Mouse (Mus musculus): ENCODE measurements around the gene Gm14406. TPM values are rescaled to one million over a fixed set of nuclear protein-coding genes. Genes with fewer than 3 reads are reported as not detected.
"Not testable (repeated sequence)": the region's sequence is repeated elsewhere in the genome, so short reads cannot be mapped to it uniquely, and the experiment has no call there.

Gm14406 gene
- not detected in 2 replicates for polyA plus RNA-seq (2015; fragmentation: Nextera tagmentation; extraction: Ambion mirVana)

GRCm38 (mm10) chr2:177577998-177578397 lies at the start of gene Gm14406:
Gene Gm14406 (minus strand): TSS chr2:177578210.
- H3K9ac ChIP-seq (ENCODE audit: low read length); H3K4me3 ChIP-seq (ENCODE audit: low read depth, low read length); H3K4me1 ChIP-seq (replicated peaks; ENCODE audit: control insufficient read depth, insufficient read depth); DNase-seq (ENCODE audit: low spot score); H3K9me3 ChIP-seq (ENCODE audit: control insufficient read depth, low read length); H3K27me3 ChIP-seq (ENCODE audit: control insufficient read depth, insufficient read depth, low read length); ATAC-seq (ENCODE audit: low FRiP score, low TSS enrichment); H3K36me3 ChIP-seq (ENCODE audit: control insufficient read depth, insufficient read depth, low read length); H3K27ac ChIP-seq (replicated peaks); H3K4me2 ChIP-seq (replicated peaks; ENCODE audit: low read depth): not testable (repeated sequence)
- 82% methylated on average over 2 of the region's 2 CpGs for WGBS

GRCm38 (mm10) chr2:177575141-177575540 lies 2.9 kb downstream of the Gm14406 start:
- DNase-seq (ENCODE audit: low spot score); H3K27ac ChIP-seq (replicated peaks); H3K4me2 ChIP-seq (replicated peaks; ENCODE audit: low read depth); H3K9me3 ChIP-seq (ENCODE audit: control insufficient read depth, low read length); H3K4me1 ChIP-seq (replicated peaks; ENCODE audit: control insufficient read depth, insufficient read depth); H3K36me3 ChIP-seq (ENCODE audit: control insufficient read depth, insufficient read depth, low read length); H3K27me3 ChIP-seq (ENCODE audit: control insufficient read depth, insufficient read depth, low read length); H3K4me3 ChIP-seq (ENCODE audit: low read depth, low read length); ATAC-seq (ENCODE audit: low FRiP score, low TSS enrichment); H3K9ac ChIP-seq (ENCODE audit: low read length): not testable (repeated sequence)
- 78% methylated on average over 1 of the region's 2 CpGs for WGBS

DNA sequence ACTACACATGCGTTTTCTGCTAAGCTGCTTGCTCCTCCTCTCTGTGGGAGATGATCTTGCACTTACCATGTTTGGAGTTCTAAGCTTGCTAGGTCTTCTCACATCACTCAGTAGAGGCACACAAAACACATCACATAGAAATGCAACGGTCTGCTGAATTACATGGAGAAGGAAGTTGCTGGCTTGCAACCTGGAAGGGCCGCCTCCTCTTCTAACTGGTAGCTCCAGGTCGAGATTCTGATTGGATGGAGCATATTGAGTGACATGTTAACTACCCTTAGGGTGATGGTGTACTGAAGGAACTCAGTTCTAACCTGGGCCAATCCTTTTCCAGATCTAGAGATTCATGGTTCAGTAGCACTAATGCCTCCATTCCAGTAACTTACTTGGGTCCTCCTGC lies 18.6 kb downstream of the Gm14406 start:
- H3K4me1 ChIP-seq (replicated peaks; ENCODE audit: control insufficient read depth, insufficient read depth); H3K27me3 ChIP-seq (ENCODE audit: control insufficient read depth, insufficient read depth, low read length); ATAC-seq (ENCODE audit: low FRiP score, low TSS enrichment); H3K27ac ChIP-seq (replicated peaks); H3K4me3 ChIP-seq (ENCODE audit: low read depth, low read length); H3K36me3 ChIP-seq (ENCODE audit: control insufficient read depth, insufficient read depth, low read length); H3K9ac ChIP-seq (ENCODE audit: low read length); H3K9me3 ChIP-seq (ENCODE audit: control insufficient read depth, low read length); H3K4me2 ChIP-seq (replicated peaks; ENCODE audit: low read depth); DNase-seq (ENCODE audit: low spot score): not testable (repeated sequence)
- WGBS: 72% methylated on average over 4 of the region's 4 CpGs

DNA sequence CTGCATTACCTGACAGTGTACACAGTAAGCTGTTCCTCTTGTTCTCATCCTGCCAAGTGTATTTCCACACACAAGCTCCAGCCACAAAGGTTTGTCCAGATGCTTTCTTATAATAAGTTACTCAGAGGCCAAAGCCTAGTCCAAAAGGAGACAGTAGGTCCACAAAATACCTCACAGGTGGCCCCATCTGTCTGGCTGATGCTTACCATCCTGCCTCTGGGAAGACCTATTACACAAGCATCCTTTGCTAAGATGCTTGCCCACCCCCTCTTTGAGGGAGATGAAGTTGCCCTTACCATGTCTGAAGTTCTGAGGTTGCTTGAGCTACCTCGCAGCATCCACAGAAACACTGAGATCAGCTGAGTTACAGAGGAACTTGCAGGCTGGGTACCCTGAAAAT lies 22.7 kb downstream of the Gm14406 start:
- not testable (repeated sequence) for ATAC-seq (ENCODE audit: low FRiP score, low TSS enrichment); DNase-seq (ENCODE audit: low spot score); H3K27ac ChIP-seq (replicated peaks); H3K4me2 ChIP-seq (replicated peaks; ENCODE audit: low read depth); H3K4me1 ChIP-seq (replicated peaks; ENCODE audit: control insufficient read depth, insufficient read depth); H3K27me3 ChIP-seq (ENCODE audit: control insufficient read depth, insufficient read depth, low read length); H3K4me3 ChIP-seq (ENCODE audit: low read depth, low read length); H3K9me3 ChIP-seq (ENCODE audit: control insufficient read depth, low read length); H3K9ac ChIP-seq (ENCODE audit: low read length); H3K36me3 ChIP-seq (ENCODE audit: control insufficient read depth, insufficient read depth, low read length)
- WGBS: no CpG with 5 or more reads among the region's 1 CpGs

DNA sequence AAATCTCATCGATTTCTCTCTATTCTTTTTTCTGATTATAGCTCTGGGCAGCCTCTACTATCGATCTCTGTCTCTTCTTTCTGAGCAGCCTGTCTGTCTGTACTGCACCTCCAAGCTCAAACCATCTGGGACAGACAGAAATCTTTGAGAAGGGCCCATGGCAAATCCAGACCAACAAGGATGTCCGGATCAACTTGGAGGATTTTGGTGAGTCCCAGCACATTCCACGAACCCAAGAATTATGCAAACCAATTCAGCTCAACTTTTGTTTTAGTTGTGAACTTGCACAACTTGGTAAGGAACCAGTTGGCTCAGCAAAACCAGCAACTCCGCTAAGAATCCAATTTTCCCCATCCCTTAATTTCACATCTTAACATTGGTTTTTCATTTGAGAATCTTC lies 40.3 kb downstream of the Gm14406 start:
- DNase-seq (ENCODE audit: low spot score); H3K4me1 ChIP-seq (replicated peaks; ENCODE audit: control insufficient read depth, insufficient read depth); H3K4me3 ChIP-seq (ENCODE audit: low read depth, low read length); H3K9me3 ChIP-seq (ENCODE audit: control insufficient read depth, low read length); H3K36me3 ChIP-seq (ENCODE audit: control insufficient read depth, insufficient read depth, low read length); H3K27me3 ChIP-seq (ENCODE audit: control insufficient read depth, insufficient read depth, low read length); ATAC-seq (ENCODE audit: low FRiP score, low TSS enrichment); H3K27ac ChIP-seq (replicated peaks); H3K4me2 ChIP-seq (replicated peaks; ENCODE audit: low read depth); H3K9ac ChIP-seq (ENCODE audit: low read length): not testable (repeated sequence)
- WGBS: 85% methylated on average over 5 of the region's 5 CpGs

GRCm38 (mm10) chr2:177537141-177537540 lies 40.9 kb downstream of the Gm14406 start:
- WGBS: 72% methylated on average over 2 of the region's 2 CpGs

GRCm38 (mm10) chr2:177535876-177536275 lies 42.1 kb downstream of the Gm14406 start:
- Histone ChIP-seq H3K9me3 (ENCODE audit: control insufficient read depth, low read length) (no peaks in the 10 kb centered on the region), H3K4me1 (replicated peaks; ENCODE audit: control insufficient read depth, insufficient read depth) (no peaks in the 10 kb centered on the region), H3K36me3 (ENCODE audit: control insufficient read depth, insufficient read depth, low read length) (no peaks in the 10 kb centered on the region), H3K9ac (ENCODE audit: low read length) (no peak overlapping the region), H3K4me3 (ENCODE audit: low read depth, low read length) (no peak overlapping the region), H3K27me3 (ENCODE audit: control insufficient read depth, insufficient read depth, low read length) (no peaks in the 10 kb centered on the region), H3K4me2 (replicated peaks; ENCODE audit: low read depth) (no peak overlapping the region), H3K27ac (replicated peaks) (no peak overlapping the region)
- 78% methylated on average over 9 of the region's 9 CpGs for WGBS
- ATAC-seq (ENCODE audit: low FRiP score, low TSS enrichment) (no peak), DNase-seq (ENCODE audit: low spot score) (no peak)
- no peak for TF ChIP-seq CTCF (IDR thresholded peaks at IDR 0.05; ENCODE audit: low read depth)

More at GRCm38 (mm10) chr2:177537141-177537540, 40.9 kb downstream of the Gm14406 start:
- not testable (repeated sequence) for H3K27me3 ChIP-seq (ENCODE audit: control insufficient read depth, insufficient read depth, low read length); H3K4me1 ChIP-seq (replicated peaks; ENCODE audit: control insufficient read depth, insufficient read depth); H3K4me3 ChIP-seq (ENCODE audit: low read depth, low read length); H3K9me3 ChIP-seq (ENCODE audit: control insufficient read depth, low read length); H3K9ac ChIP-seq (ENCODE audit: low read length); DNase-seq (ENCODE audit: low spot score); H3K36me3 ChIP-seq (ENCODE audit: control insufficient read depth, insufficient read depth, low read length); H3K4me2 ChIP-seq (replicated peaks; ENCODE audit: low read depth); ATAC-seq (ENCODE audit: low FRiP score, low TSS enrichment); H3K27ac ChIP-seq (replicated peaks)

DNA sequence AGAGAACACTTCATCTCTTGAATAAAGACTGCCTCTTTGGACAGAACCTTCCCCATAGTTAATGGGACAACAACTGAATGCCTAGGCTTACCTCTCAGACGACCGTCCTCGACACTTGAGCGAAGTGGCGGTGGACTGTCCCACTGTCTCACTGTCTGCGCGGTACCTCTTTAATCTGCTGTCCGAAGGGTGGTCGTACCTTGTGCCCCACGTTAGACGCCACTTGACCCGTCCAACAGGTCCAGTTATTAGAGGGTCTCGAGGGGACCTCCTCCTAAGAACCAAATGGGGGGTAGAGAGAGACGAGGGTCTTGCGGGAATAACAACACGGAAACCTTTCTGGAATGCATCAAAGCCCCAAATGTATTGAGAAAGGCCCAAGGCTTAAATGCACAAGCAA lies 53.8 kb downstream of the Gm14406 start:
- not testable (repeated sequence) for H3K27me3 ChIP-seq (ENCODE audit: control insufficient read depth, insufficient read depth, low read length); ATAC-seq (ENCODE audit: low FRiP score, low TSS enrichment); DNase-seq (ENCODE audit: low spot score); H3K4me1 ChIP-seq (replicated peaks; ENCODE audit: control insufficient read depth, insufficient read depth); H3K4me2 ChIP-seq (replicated peaks; ENCODE audit: low read depth); H3K36me3 ChIP-seq (ENCODE audit: control insufficient read depth, insufficient read depth, low read length); H3K9me3 ChIP-seq (ENCODE audit: control insufficient read depth, low read length); H3K9ac ChIP-seq (ENCODE audit: low read length); H3K4me3 ChIP-seq (ENCODE audit: low read depth, low read length); H3K27ac ChIP-seq (replicated peaks)
- WGBS: 91% methylated on average over 16 of the region's 16 CpGs

DNA sequence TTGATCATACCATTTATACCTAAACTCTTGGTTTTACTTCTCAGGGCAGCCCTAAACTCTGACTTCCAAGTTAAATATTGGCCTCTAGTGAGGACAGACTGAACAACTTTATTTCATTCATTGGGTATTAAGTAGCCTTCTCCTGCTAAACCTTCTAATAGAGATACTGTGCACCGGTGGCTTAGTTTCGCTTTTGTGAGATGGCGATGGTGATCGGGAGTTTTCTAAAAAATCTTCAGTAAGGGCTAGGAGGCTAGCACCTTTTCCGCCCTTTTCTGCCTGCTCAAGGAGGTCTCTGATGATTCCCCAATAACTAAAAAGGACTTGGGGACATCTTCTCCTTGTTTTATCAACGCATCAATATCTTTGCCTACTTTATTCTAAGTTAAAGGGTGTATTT lies 54.3 kb downstream of the Gm14406 start:
- H3K27ac ChIP-seq (replicated peaks); H3K36me3 ChIP-seq (ENCODE audit: control insufficient read depth, insufficient read depth, low read length); ATAC-seq (ENCODE audit: low FRiP score, low TSS enrichment); H3K4me2 ChIP-seq (replicated peaks; ENCODE audit: low read depth); H3K9me3 ChIP-seq (ENCODE audit: control insufficient read depth, low read length); H3K4me3 ChIP-seq (ENCODE audit: low read depth, low read length); H3K9ac ChIP-seq (ENCODE audit: low read length); H3K4me1 ChIP-seq (replicated peaks; ENCODE audit: control insufficient read depth, insufficient read depth); H3K27me3 ChIP-seq (ENCODE audit: control insufficient read depth, insufficient read depth, low read length); DNase-seq (ENCODE audit: low spot score): not testable (repeated sequence)
- 90% methylated on average over 6 of the region's 6 CpGs for WGBS
